Mouse (Mus musculus) embryonic fibroblast, embryonic 13.5 days (primary cell): ENCODE measurements at regions not wholly inside any gene's neighbourhood (a gene's known extent, or its start where the extent isn't known, plus 50 kb on each side); places are given as distances from the start of the nearest gene placed in this dataset.

Experiments
- H3K27ac ChIP-seq: 2 replicates; pipeline ENCODE4 v1.5.1; 2012; ENCODE audit warnings: low read length, control low read depth, inconsistent platforms; ENCODE audit not compliant: insufficient read depth
- H3K4me1 ChIP-seq: 2 replicates; pipeline ENCODE4 v1.6.1; 2011; ENCODE audit warnings: low read length; ENCODE audit not compliant: control insufficient read depth, insufficient read depth
- H3K4me3 ChIP-seq: 2 replicates; pipeline ENCODE4 v1.5.1; 2011; ENCODE audit warnings: mild to moderate bottlenecking, control low read depth, low read length; ENCODE audit not compliant: insufficient read depth
- CTCF ChIP-seq: IDR thresholded peaks from 2 replicates; pipeline ENCODE4 v1.5.1; 2011; ENCODE audit warnings: mild to moderate bottlenecking, control low read depth, low read length, moderate library complexity, borderline replicate concordance; ENCODE audit not compliant: insufficient read depth
- POLR2A ChIP-seq: IDR thresholded peaks from 2 replicates; pipeline ENCODE4 v1.6.1; 2011; ENCODE audit warnings: low read depth, mild to moderate bottlenecking, control low read depth, low read length, moderate library complexity

- no peaks in the 10 kb centered on the region for H3K4me1 ChIP-seq
- no peak overlapping the region for H3K4me3 ChIP-seq
- TF ChIP-seq CTCF (no peak), POLR2A (no peak)
- no peak overlapping the region for H3K27ac ChIP-seq
These were observed 67.4 kb upstream of the Ptpn13 start for GRCm38 (mm10) chr5:103357558-103357957.

GRCm38 (mm10) chr5:103356500-103356899 is 68.5 kb upstream of the Ptpn13 start:
- H3K4me3 ChIP-seq: no peak overlapping the region

GRCm38 (mm10) chr5:103355372-103356300 is 69.4 kb upstream of the Ptpn13 start:
- no peaks in the 10 kb centered on the region for H3K4me1 ChIP-seq
- no peak overlapping the region for H3K4me3 ChIP-seq
- TF ChIP-seq POLR2A (no peak), CTCF (peak; percentile 36; the same call in 1 of the 2 replicates)

More at GRCm38 (mm10) chr5:103356500-103356899, 68.5 kb upstream of the Ptpn13 start:
- TF ChIP-seq POLR2A: no peak
- TF ChIP-seq CTCF: no peak
- H3K27ac ChIP-seq: no peak overlapping the region
- no peaks in the 10 kb centered on the region for H3K4me1 ChIP-seq

GRCm38 (mm10) chr5:103343869-103344268 is 81.1 kb upstream of the Ptpn13 start:
- H3K4me1 ChIP-seq: no peaks in the 10 kb centered on the region
- no peak overlapping the region for H3K27ac ChIP-seq
- no peak for TF ChIP-seq POLR2A
- no peak overlapping the region for H3K4me3 ChIP-seq

More at GRCm38 (mm10) chr5:103355372-103356300, 69.4 kb upstream of the Ptpn13 start:
- no peak overlapping the region for H3K27ac ChIP-seq

GRCm38 (mm10) chr5:103341456-103341855 is 83.5 kb upstream of the Ptpn13 start:
- no peak for TF ChIP-seq POLR2A
- TF ChIP-seq CTCF: no peak

GRCm38 (mm10) chr5:103340626-103341025 is 84.4 kb upstream of the Ptpn13 start:
- H3K4me3 ChIP-seq: no peak overlapping the region
- H3K27ac ChIP-seq: no peak overlapping the region
- H3K4me1 ChIP-seq: no peaks in the 10 kb centered on the region; the same call in 1 of the 2 replicates
- no peak for TF ChIP-seq POLR2A
- no peak for TF ChIP-seq CTCF

More at GRCm38 (mm10) chr5:103341456-103341855, 83.5 kb upstream of the Ptpn13 start:
- H3K4me1 ChIP-seq: no peaks in the 10 kb centered on the region
- no peak overlapping the region for H3K27ac ChIP-seq
- H3K4me3 ChIP-seq: no peak overlapping the region

GRCm38 (mm10) chr5:103336689-103337490 is 88.1 kb upstream of the Ptpn13 start:
- no peak for TF ChIP-seq CTCF
- no peak for TF ChIP-seq POLR2A
- Histone ChIP-seq H3K27ac (no peak overlapping the region), H3K4me3 (no peak overlapping the region), H3K4me1 (no peaks in the 10 kb centered on the region; the same call in 1 of the 2 replicates)

GRCm38 (mm10) chr5:103335916-103336688 is 88.9 kb upstream of the Ptpn13 start:
- no peak overlapping the region for H3K27ac ChIP-seq
- H3K4me3 ChIP-seq: no peak overlapping the region
- TF ChIP-seq POLR2A (no peak), CTCF (no peak)
- H3K4me1 ChIP-seq: no peaks in the 10 kb centered on the region; the same call in 1 of the 2 replicates

- TF ChIP-seq CTCF (no peak), POLR2A (no peak)
- Histone ChIP-seq H3K4me3 (no peak overlapping the region), H3K4me1 (no peaks in the 10 kb centered on the region), H3K27ac (no peak overlapping the region)
These were observed 98.6 kb upstream of the Ptpn13 start for GRCm38 (mm10) chr5:103326412-103326811.
